Mouse (Mus musculus): ENCODE data around the gene Cyp1a1. TPM values are rescaled to one million over a fixed set of nuclear protein-coding genes. Genes with fewer than 3 reads are reported as not detected.

Gene Cyp1a1
- polyA plus RNA-seq, 1 experiment: 0.08 TPM

GRCm38 (mm10) chr9:57655749-57656148 lies 32.0 kb upstream of the Cyp1a1 start:
- DNase-seq (ENCODE audit: extremely low spot score in 1 of 2, low spot score in 1 of 2): peak; percentile 85 to 98

GRCm38 (mm10) chr9:57656631-57657350 lies 30.9 kb upstream of the Cyp1a1 start:
- DNase-seq (ENCODE audit: extremely low spot score in 1 of 2, low spot score in 1 of 2): no peak

- DNase-seq (ENCODE audit: extremely low spot score in 1 of 2, low spot score in 1 of 2): no peak
Measured at GRCm38 (mm10) chr9:57657843-57658242, 29.9 kb upstream of the Cyp1a1 start.

- DNase-seq (ENCODE audit: extremely low spot score in 1 of 2, low spot score in 1 of 2): no peak
Measured at GRCm38 (mm10) chr9:57658970-57659369, 28.8 kb upstream of the Cyp1a1 start.

GRCm38 (mm10) chr9:57659774-57660173 lies 28.0 kb upstream of the Cyp1a1 start:
- DNase-seq (ENCODE audit: extremely low spot score in 1 of 2, low spot score in 1 of 2): peak in 1 of 2 experiments; percentile 89

- no peak for DNase-seq (ENCODE audit: extremely low spot score in 1 of 2, low spot score in 1 of 2)
Measured at GRCm38 (mm10) chr9:57660501-57660900, 27.2 kb upstream of the Cyp1a1 start.

- DNase-seq (ENCODE audit: extremely low spot score in 1 of 2, low spot score in 1 of 2): no peak
Measured at GRCm38 (mm10) chr9:57661552-57661951, 26.2 kb upstream of the Cyp1a1 start.

GRCm38 (mm10) chr9:57664616-57665015 lies 23.1 kb upstream of the Cyp1a1 start:
- DNase-seq (ENCODE audit: extremely low spot score in 1 of 2, low spot score in 1 of 2): no peak

- no peak for DNase-seq (ENCODE audit: extremely low spot score in 1 of 2, low spot score in 1 of 2)
Measured at GRCm38 (mm10) chr9:57666536-57666935, 21.2 kb upstream of the Cyp1a1 start.

- no peak for DNase-seq (ENCODE audit: extremely low spot score in 1 of 2, low spot score in 1 of 2)
Measured at GRCm38 (mm10) chr9:57667136-57667535, 20.6 kb upstream of the Cyp1a1 start.

GRCm38 (mm10) chr9:57667817-57668216 lies 19.9 kb upstream of the Cyp1a1 start:
- DNase-seq (ENCODE audit: extremely low spot score in 1 of 2, low spot score in 1 of 2): no peak

- DNase-seq (ENCODE audit: extremely low spot score in 1 of 2, low spot score in 1 of 2): no peak
Measured at GRCm38 (mm10) chr9:57668277-57668676, 19.5 kb upstream of the Cyp1a1 start.

GRCm38 (mm10) chr9:57669566-57669965 lies 18.2 kb upstream of the Cyp1a1 start:
- no peak for DNase-seq (ENCODE audit: extremely low spot score in 1 of 2, low spot score in 1 of 2)

- DNase-seq (ENCODE audit: extremely low spot score in 1 of 2, low spot score in 1 of 2): no peak
Measured at GRCm38 (mm10) chr9:57671037-57671436, 16.7 kb upstream of the Cyp1a1 start.

- no peak for DNase-seq (ENCODE audit: extremely low spot score in 1 of 2, low spot score in 1 of 2)
Measured at GRCm38 (mm10) chr9:57671500-57671899, 16.2 kb upstream of the Cyp1a1 start.

GRCm38 (mm10) chr9:57681411-57681810 lies 6.3 kb upstream of the Cyp1a1 start:
- DNase-seq (ENCODE audit: extremely low spot score in 1 of 2, low spot score in 1 of 2): no peak

GRCm38 (mm10) chr9:57683520-57683919 lies 4.2 kb upstream of the Cyp1a1 start, which contains the start of gene Cyp1a2:
Cyp1a2 (minus strand) TSS chr9:57683703.
- no peak for DNase-seq (ENCODE audit: extremely low spot score in 1 of 2, low spot score in 1 of 2)

- DNase-seq (ENCODE audit: extremely low spot score in 1 of 2, low spot score in 1 of 2): no peak
Measured at GRCm38 (mm10) chr9:57686011-57686410, 1.7 kb upstream of the Cyp1a1 start.

GRCm38 (mm10) chr9:57688158-57688557 lies 430 bp downstream of the Cyp1a1 start:
- no peak for DNase-seq (ENCODE audit: extremely low spot score in 1 of 2, low spot score in 1 of 2)

GRCm38 (mm10) chr9:57688606-57689005 lies 878 bp downstream of the Cyp1a1 start:
- DNase-seq (ENCODE audit: extremely low spot score in 1 of 2, low spot score in 1 of 2): no peak

GRCm38 (mm10) chr9:57694108-57694507 lies 6.4 kb downstream of the Cyp1a1 start:
- DNase-seq (ENCODE audit: extremely low spot score in 1 of 2, low spot score in 1 of 2): no peak

Measured in frontal cortex, adult 2 months (tissue).